Mouse (Mus musculus) bone marrow macrophage, adult 2 months (primary cell): ENCODE measurements around the gene Parp11.

Source experiments
- CTCF ChIP-seq: IDR thresholded peaks from 2 replicates; pipeline ENCODE4 v1.5.1; 2012; ENCODE audit warnings: low read depth, mild to moderate bottlenecking, low read length, moderate library complexity
- POLR2A ChIP-seq: IDR thresholded peaks from 2 replicates; pipeline ENCODE4 v1.6.1; 2012; ENCODE audit warnings: mild to moderate bottlenecking, low read depth, low read length, borderline replicate concordance

GRCm38 (mm10) chr6:127443910-127444309 lies 2.7 kb upstream of the Parp11 start:
- TF ChIP-seq CTCF = no peak
- no peak for TF ChIP-seq POLR2A
